Mouse (Mus musculus) thymus, postnatal 0 days (tissue): ENCODE data around the gene Olfr1274-ps. TPM values are rescaled to one million over a fixed set of nuclear protein-coding genes. Genes with fewer than 3 reads are reported as not detected.
"Not testable (repeated sequence)": the region's sequence is repeated elsewhere in the genome, so short reads cannot be mapped to it uniquely, and the experiment has no call there.

Experiments used
- DNase-seq: peaks from one replicate; pipeline ENCODE4 v3.0.0-alpha.2; 2015; ENCODE audit warnings: low spot score
- polyA plus RNA-seq: library from polyadenylated mRNA; unstranded; fragments of >200 nt; fragmentation: Nextera tagmentation; extraction: Ambion mirVana; gene quantifications from 2 replicates; pipeline ENCODE4 v1.2.1, GENCODE M21; 2015

Gene Olfr1274-ps
- polyA plus RNA-seq = not detected in 2 replicates

- DNase-seq = not testable (repeated sequence)
Observed at GRCm38 (mm10) chr2:90398633-90399107, at the start of gene Olfr1274-ps. Gene Olfr1274-ps (plus strand): TSS chr2:90398683.

- DNase-seq = not testable (repeated sequence)
Observed at GRCm38 (mm10) chr2:90351047-90351446, 47.4 kb upstream of the Olfr1274-ps start.

GRCm38 (mm10) chr2:90351540-90351939 is 46.9 kb upstream of the Olfr1274-ps start:
- DNase-seq = not testable (repeated sequence)

GRCm38 (mm10) chr2:90359229-90359628 is 39.3 kb upstream of the Olfr1274-ps start:
- DNase-seq = not testable (repeated sequence)

- DNase-seq = not testable (repeated sequence)
Observed at GRCm38 (mm10) chr2:90360199-90360598, 38.3 kb upstream of the Olfr1274-ps start.

GRCm38 (mm10) chr2:90414110-90414821 is 15.8 kb downstream of the Olfr1274-ps start:
- not testable (repeated sequence) for DNase-seq

GRCm38 (mm10) chr2:90422282-90422681 is 23.8 kb downstream of the Olfr1274-ps start:
- DNase-seq = not testable (repeated sequence)

- DNase-seq = not testable (repeated sequence)
Observed at GRCm38 (mm10) chr2:90424937-90425336, 26.5 kb downstream of the Olfr1274-ps start.

GRCm38 (mm10) chr2:90428988-90429717 is 30.7 kb downstream of the Olfr1274-ps start:
- DNase-seq = not testable (repeated sequence)

- not testable (repeated sequence) for DNase-seq
Observed at GRCm38 (mm10) chr2:90429782-90430181, 31.3 kb downstream of the Olfr1274-ps start.

- DNase-seq = not testable (repeated sequence)
Observed at GRCm38 (mm10) chr2:90437453-90437852, 39.0 kb downstream of the Olfr1274-ps start.

GRCm38 (mm10) chr2:90440169-90440568 is 41.7 kb downstream of the Olfr1274-ps start:
- not testable (repeated sequence) for DNase-seq

- DNase-seq = not testable (repeated sequence)
Observed at GRCm38 (mm10) chr2:90441811-90442210, 43.3 kb downstream of the Olfr1274-ps start.

- no peak for DNase-seq
Observed at GRCm38 (mm10) chr2:90443811-90444210, 45.3 kb downstream of the Olfr1274-ps start.

- no peak for DNase-seq
Observed at GRCm38 (mm10) chr2:90448967-90449740, 50.7 kb downstream of the Olfr1274-ps start.

- no peak for DNase-seq
Observed at GRCm38 (mm10) chr2:90452380-90452779, 53.9 kb downstream of the Olfr1274-ps start.

Other genes starting within 250 kb of the Olfr1274-ps start
- gene Olfr1270, start 245.6 kb upstream of the Olfr1274-ps start, polyA plus RNA-seq = not detected in 2 replicates
- not detected in 2 replicates for gene Olfr1506, start 174.2 kb upstream of the Olfr1274-ps start, polyA plus RNA-seq
- gene Olfr142, start 141.1 kb upstream of the Olfr1274-ps start, polyA plus RNA-seq = not detected in 2 replicates
- not detected in 2 replicates for gene Olfr1271, start 127.7 kb upstream of the Olfr1274-ps start, polyA plus RNA-seq
- not detected in 2 replicates for gene Olfr1272, start 105.8 kb upstream of the Olfr1274-ps start, polyA plus RNA-seq
- not detected in 2 replicates for gene Gm13769, start 76.5 kb upstream of the Olfr1274-ps start, polyA plus RNA-seq
- 1.6 and 1.7 TPM in 2 replicates for gene Ptprj, start 182.0 kb downstream of the Olfr1274-ps start, polyA plus RNA-seq